Mouse (Mus musculus) heart, postnatal 0 days (tissue): ENCODE results near the gene Lrtm1. TPM values are rescaled to one million over a fixed set of nuclear protein-coding genes. Genes with fewer than 3 reads are reported as not detected.

ENCODE experiments used
- ATAC-seq: fragments of 200-750 bp; cut with Nextera tagmentation; 2 replicates; pipeline ENCODE4 v1.8.0; 2017; ENCODE audit warnings: low read depth, moderate number of reproducible peaks, moderate library complexity; ENCODE audit not compliant: insufficient read depth
- DNase-seq: peaks from one replicate; pipeline ENCODE4 v3.0.0-alpha.2; 2016; ENCODE audit warnings: low spot score
- H3K27ac ChIP-seq: fragments of 300-500 bp; sonication (generic); 2 replicates; pipeline ENCODE4 v1.5.1; 2014; ENCODE audit warnings: low read depth, mild to moderate bottlenecking
- H3K27me3 ChIP-seq: fragments of 300-500 bp; sonication (generic); 2 replicates; pipeline ENCODE4 v1.6.1; 2014; ENCODE audit warnings: low read length, mixed read lengths; ENCODE audit not compliant: control insufficient read depth, insufficient read depth
- H3K36me3 ChIP-seq: fragments of 300-500 bp; sonication (generic); replicated peaks from 2 replicates; pipeline ENCODE4 v1.6.1; 2014; ENCODE audit warnings: low read length, mixed read lengths; ENCODE audit not compliant: control insufficient read depth, insufficient read depth
- H3K4me1 ChIP-seq: fragments of 300-500 bp; sonication (generic); 2 replicates; pipeline ENCODE4 v1.6.1; 2014; ENCODE audit warnings: antibody characterized with exemption; ENCODE audit not compliant: control insufficient read depth, insufficient read depth
- H3K4me2 ChIP-seq: fragments of 300-500 bp; sonication (generic); 2 replicates; pipeline ENCODE4 v1.6.1; 2014; ENCODE audit warnings: low read depth, mild to moderate bottlenecking, low read length, moderate library complexity
- H3K4me3 ChIP-seq: fragments of 300-500 bp; sonication (generic); 2 replicates; pipeline ENCODE4 v1.5.1; 2014; ENCODE audit warnings: low read depth, low read length
- H3K9ac ChIP-seq: fragments of 300-500 bp; sonication (generic); replicated peaks from 2 replicates; pipeline ENCODE4 v1.6.1; 2014; ENCODE audit warnings: low read depth, low read length, mixed read lengths
- H3K9me3 ChIP-seq: fragments of 300-500 bp; sonication (generic); replicated peaks from 2 replicates; pipeline ENCODE4 v1.6.1; 2016; ENCODE audit warnings: low read length; ENCODE audit not compliant: control insufficient read depth
- CTCF ChIP-seq: IDR thresholded peaks from 2 replicates; pipeline ENCODE4 v1.5.1; 2016; ENCODE audit warnings: antibody characterized with exemption, control low read depth, low read depth
- EP300 ChIP-seq: IDR thresholded peaks from 2 replicates; pipeline ENCODE4 v1.6.1; 2016; ENCODE audit warnings: antibody characterized with exemption, low read depth
- WGBS: fragments of 180-500 bp; shearing (Covaris S2); extraction: QIAGEN DNeasy Blood & Tissue Kit; methylation state at CpG from one replicate; pipeline ENCODE4 v1.1.7; 2014; 5-methylcytosine and 5-hydroxymethylcytosine counted together
- polyA plus RNA-seq: library from polyadenylated mRNA; unstranded; fragments of >200 nt; fragmentation: Nextera tagmentation; extraction: Ambion mirVana; gene quantifications from 2 replicates; pipeline ENCODE4 v1.2.1, GENCODE M21; 2015
- total RNA-seq: library from RNA; depleted of rRNA; stranded (reverse); fragments of >200 nt; gene quantifications from 2 replicates; pipeline ENCODE4 v1.2.3, GENCODE M21; 2014; ENCODE audit warnings: low replicate concordance; rRNA removed

Gene Lrtm1
- 4.2 and 4.8 TPM in 2 replicates for total RNA-seq
- polyA plus RNA-seq: 3.2 and 4.8 TPM in 2 replicates

GRCm38 (mm10) chr14:29017883-29018282 is at the start of gene Lrtm1:
Lrtm1 (plus strand) TSS chr14:29018208.
- Histone ChIP-seq H3K4me2 (peak within 1 kb of the TSS; percentile 43), H3K36me3 (no peaks in the 10 kb centered on the region), H3K27me3 (peaks cover 6% of the 10 kb centered on the region; the same call in 1 of the 2 replicates), H3K9me3 (no peaks in the 10 kb centered on the region), H3K9ac (no peak within 1 kb of the TSS), H3K27ac (peak within 1 kb of the TSS; percentile 59), H3K4me3 (peak within 1 kb of the TSS; percentile 25), H3K4me1 (peaks cover 17% of the 10 kb centered on the region)
- DNase-seq (peak; percentile 88), ATAC-seq (peak; percentile 93)
- TF ChIP-seq CTCF: no peak
- 0 out of 2 replicates have a peak, but pooled peaks have one; percentile 44 for TF ChIP-seq EP300
- 10% methylated on average over 5 of the region's 5 CpGs for WGBS

- Histone ChIP-seq H3K9ac (no peak overlapping the region), H3K9me3 (no peaks in the 10 kb centered on the region), H3K27me3 (no peaks in the 10 kb centered on the region), H3K4me1 (no peaks in the 10 kb centered on the region), H3K36me3 (no peaks in the 10 kb centered on the region), H3K27ac (no peak overlapping the region), H3K4me3 (no peak overlapping the region), H3K4me2 (no peak overlapping the region)
- WGBS: 92% methylated on average over 4 of the region's 4 CpGs
- TF ChIP-seq EP300 (no peak), CTCF (no peak)
- ATAC-seq: no peak
- DNase-seq: no peak
Observed at GRCm38 (mm10) chr14:28969247-28969646, 48.8 kb upstream of the Lrtm1 start.

GRCm38 (mm10) chr14:28972620-28973019 is 45.4 kb upstream of the Lrtm1 start:
- WGBS: 69% methylated on average over 5 of the region's 5 CpGs
- no peak for DNase-seq
- H3K4me1 ChIP-seq: no peaks in the 10 kb centered on the region
- H3K36me3 ChIP-seq: no peaks in the 10 kb centered on the region
- ATAC-seq: no peak
- H3K27me3 ChIP-seq: no peaks in the 10 kb centered on the region
- no peak overlapping the region for H3K27ac ChIP-seq
- TF ChIP-seq EP300 (no peak), CTCF (no peak)
- no peaks in the 10 kb centered on the region for H3K9me3 ChIP-seq
- no peak overlapping the region for H3K9ac ChIP-seq
- no peak overlapping the region for H3K4me3 ChIP-seq
- H3K4me2 ChIP-seq: no peak overlapping the region

GRCm38 (mm10) chr14:28979230-28979629 is 38.8 kb upstream of the Lrtm1 start:
- no peak for ATAC-seq
- 85% methylated on average over 2 of the region's 2 CpGs for WGBS
- no peak overlapping the region for H3K9ac ChIP-seq

GRCm38 (mm10) chr14:28980482-28980881 is 37.5 kb upstream of the Lrtm1 start:
- no peaks in the 10 kb centered on the region for H3K4me1 ChIP-seq
- H3K9ac ChIP-seq: no peak overlapping the region
- ATAC-seq (no peak), DNase-seq (no peak)
- TF ChIP-seq CTCF (peak; percentile 28; the same call in 1 of the 2 replicates), EP300 (no peak)
- H3K9me3 ChIP-seq: no peaks in the 10 kb centered on the region
- no peak overlapping the region for H3K27ac ChIP-seq
- no peaks in the 10 kb centered on the region for H3K36me3 ChIP-seq
- H3K4me2 ChIP-seq: no peak overlapping the region
- WGBS: 55% methylated on average over 3 of the region's 3 CpGs
- H3K27me3 ChIP-seq: no peaks in the 10 kb centered on the region
- no peak overlapping the region for H3K4me3 ChIP-seq

More at GRCm38 (mm10) chr14:28979230-28979629, 38.8 kb upstream of the Lrtm1 start:
- no peak for DNase-seq
- no peak overlapping the region for H3K4me3 ChIP-seq
- no peaks in the 10 kb centered on the region for H3K27me3 ChIP-seq
- H3K27ac ChIP-seq: no peak overlapping the region
- no peaks in the 10 kb centered on the region for H3K36me3 ChIP-seq
- H3K4me1 ChIP-seq: no peaks in the 10 kb centered on the region
- no peak for TF ChIP-seq CTCF
- no peak for TF ChIP-seq EP300
- no peaks in the 10 kb centered on the region for H3K9me3 ChIP-seq
- no peak overlapping the region for H3K4me2 ChIP-seq

- Histone ChIP-seq H3K27ac (no peak overlapping the region), H3K4me1 (no peaks in the 10 kb centered on the region), H3K4me2 (no peak overlapping the region), H3K36me3 (no peaks in the 10 kb centered on the region), H3K27me3 (no peaks in the 10 kb centered on the region), H3K9me3 (no peaks in the 10 kb centered on the region), H3K4me3 (no peak overlapping the region), H3K9ac (no peak overlapping the region)
- TF ChIP-seq EP300: no peak
- no peak for TF ChIP-seq CTCF
- 73% methylated on average over 2 of the region's 2 CpGs for WGBS
- DNase-seq: no peak
- ATAC-seq: no peak
Observed at GRCm38 (mm10) chr14:28984276-28984675, 33.7 kb upstream of the Lrtm1 start.
